In genomic region chr3:121371527-121372220, GRCm38 (mm10) we compare ENCODE assay signal across 13 mouse cellular contexts. TPM values are rescaled to one million over a fixed set of nuclear protein-coding genes. Genes with fewer than 3 reads are reported as not detected.
DNase-seq lines count a peak whose midpoint lies in the region; ATAC-seq and TF ChIP-seq lines count a peak whose summit lies in the region.
"Had no signal": no experiment of that assay in that cellular context is flagged by ENCODE, and none has a peak within 500 bp of the region (broad histone marks: within the 10 kb centered on the region; RNA-seq: fewer than 3 reads in every experiment).

No protein-coding gene starts in this region.

- TF ChIP-seq EP300 in heart, adult 2 months (IDR thresholded peaks at IDR 0.05; ENCODE audit: insufficient read depth, low read depth, low read length): no peak

- H3K4me2 ChIP-seq in embryonic facial prominence, embryonic 15.5 days (replicated peaks): no peak overlapping the region
- H3K4me2 ChIP-seq: hindbrain, embryonic 13.5 days had no signal

- no peak for TF ChIP-seq POLR2A in heart, adult 2 months (IDR thresholded peaks at IDR 0.05; ENCODE audit: insufficient read depth, low read depth, low read length)

- no peak overlapping the region for H3K4me3 ChIP-seq in heart, adult 2 months
- H3K4me3 ChIP-seq in embryonic facial prominence, embryonic 15.5 days (replicated peaks): no peak overlapping the region
- H3K4me3 ChIP-seq: hindbrain, embryonic 13.5 days had no signal

- no peaks in the 10 kb centered on the region for H3K79me2 ChIP-seq in heart, adult 2 months (replicated peaks; ENCODE audit: control insufficient read depth, insufficient read depth, low read length)

- intact Hi-C loops in heart, adult 2 months (cut with DNase I): no loop called here

- H3K9me3 ChIP-seq in embryonic facial prominence, embryonic 15.5 days (replicated peaks): no peaks in the 10 kb centered on the region
- H3K9me3 ChIP-seq: hindbrain, embryonic 13.5 days had no signal

- no peak overlapping the region for H3K9ac ChIP-seq in heart, adult 2 months (ENCODE audit: low read depth, low read length)
- no peak overlapping the region for H3K9ac ChIP-seq in embryonic facial prominence, embryonic 15.5 days
- H3K9ac ChIP-seq: hindbrain, embryonic 13.5 days had no signal

- in situ Hi-C loops in Patski (cut with MboI; ENCODE audit: low pct_unique_long_range_greater_than_20kb): no loop called here

- POLR2A ChIA-PET in Patski (lab: Charles Lee): interaction anchor here (0.6 to 2.9 kb wide), 7 partner anchors 26 to 660 kb away, joined by 3 to 19 read pairs (median 4); partner anchors contain the start of gene Cnn3

- no peak for TF ChIP-seq CTCF in heart, adult 2 months (IDR thresholded peaks at IDR 0.05)
- TF ChIP-seq CTCF in Patski (IDR thresholded peaks at IDR 0.05): no peak

- DNase-seq in heart, adult 2 months: no peak
- no peak for DNase-seq in heart, adult 8-10 months (ENCODE audit: low spot score)
- peak; percentile 98 for DNase-seq in Patski (ENCODE audit: low read depth, low spot score)
- no peak for DNase-seq in ovary, adult 18-20 months (ENCODE audit: low spot score)
- DNase-seq in layer of hippocampus, postnatal 36 days: no peak
- DNase-seq in spleen, postnatal 14 days (ENCODE audit: low spot score in 2 of 2): no peak
- DNase-seq: cerebellum, adult 11 months; kidney, adult 9 months; thymus, adult 18-20 months had no signal

- peaks cover 5% of the 10 kb centered on the region for H3K4me1 ChIP-seq in heart, adult 2 months (ENCODE audit: control insufficient read depth, insufficient read depth, low read length)
- H3K4me1 ChIP-seq in embryonic facial prominence, embryonic 15.5 days: peaks cover 26% of the 10 kb centered on the region

- H3K27ac ChIP-seq in heart, adult 2 months: peak overlapping the region; percentile 30; the same call in 1 of the 2 replicates
- peak overlapping the region; percentile 18 for H3K27ac ChIP-seq in embryonic facial prominence, embryonic 15.5 days (replicated peaks)
- H3K27ac ChIP-seq: hindbrain, embryonic 13.5 days had no signal

- peak; percentile 92 for ATAC-seq in Patski
- ATAC-seq in embryonic facial prominence, embryonic 15.5 days (ENCODE audit: insufficient number of reproducible peaks, low FRiP score, low TSS enrichment, low read depth): no peak
- peak; percentile 44 for ATAC-seq in megakaryocyte, adult 5-6 weeks (ENCODE audit: poor library complexity, severe bottlenecking)
- ATAC-seq: midbrain, embryonic 16.5 days had no signal

- no peaks in the 10 kb centered on the region for H3K36me3 ChIP-seq in heart, adult 2 months (ENCODE audit: control insufficient read depth, insufficient read depth, low read length)
- no peaks in the 10 kb centered on the region for H3K36me3 ChIP-seq in embryonic facial prominence, embryonic 15.5 days
- H3K36me3 ChIP-seq: hindbrain, embryonic 13.5 days had no signal

- H3K27me3 ChIP-seq in heart, adult 2 months (ENCODE audit: control insufficient read depth, insufficient read depth, low read length): no peaks in the 10 kb centered on the region
- no peaks in the 10 kb centered on the region for H3K27me3 ChIP-seq in Patski
- no peaks in the 10 kb centered on the region for H3K27me3 ChIP-seq in embryonic facial prominence, embryonic 15.5 days
- H3K27me3 ChIP-seq: hindbrain, embryonic 13.5 days had no signal

- CTCF ChIA-PET in Patski (lab: Charles Lee): interaction anchor here (1.0 to 2.6 kb wide), 15 partner anchors 9 to 134 kb away, joined by 3 to 9 read pairs (median 4); partner anchors contain the start of gene Cnn3

- 61% methylated on average over 8 of the region's 8 CpGs for WGBS in heart, adult 2 months
- WGBS in embryonic facial prominence, embryonic 15.5 days: 57% methylated on average over 8 of the region's 8 CpGs

RNA-seq across cellular contexts. Expression of gene Cnn3, which starts 54.6 kb away (rescaled TPM):
- 10 to 100 TPM; 37.8 to 40.2 TPM for total RNA-seq in heart, adult 2 months (2021)
- polyA plus RNA-seq in heart, adult 2 months (2012; rRNA removed): 45.4 and 75.7 TPM in 2 replicates
- total RNA-seq in heart, adult 8-10 months (2022): 10 to 100 TPM; 30.4 to 35.4 (median 33.8) TPM
- 770 TPM for polyA plus RNA-seq in Patski (2021)
- 844 and 852 TPM in 2 replicates for polyA plus RNA-seq in embryonic facial prominence, embryonic 15.5 days (2015; fragmentation: Nextera tagmentation; extraction: Ambion mirVana)
- 14.5 and 19.5 TPM in 2 replicates for total RNA-seq in megakaryocyte, adult 5-6 weeks (2015)
- 11.3 and 13.3 TPM in 2 replicates for total RNA-seq in megakaryocyte, adult 5-6 weeks (2017)
- 100 to 1,000 TPM in 1 of 2 experiments, 10 to 100 TPM in 1; 98.4 to 111 TPM for total RNA-seq in layer of hippocampus, postnatal 36 days (2021)
